Mouse (Mus musculus) thymus, adult 2 months (tissue): ENCODE measurements around the gene Ifnl2. TPM values are rescaled to one million over a fixed set of nuclear protein-coding genes. Genes with fewer than 3 reads are reported as not detected.
"Not testable (repeated sequence)": the region's sequence is repeated elsewhere in the genome, so short reads cannot be mapped to it uniquely, and the experiment has no call there.

Experiments used
- DNase-seq: peaks from one replicate; pipeline ENCODE4 v3.0.0; 2021
- H3K27ac ChIP-seq: fragments of 200-500 bp; 2 replicates; pipeline ENCODE4 v1.5.1; 2012; ENCODE audit warnings: low read length, control low read depth; ENCODE audit not compliant: control insufficient read depth, insufficient read depth
- H3K27me3 ChIP-seq: fragments of 200-500 bp; 2 replicates; pipeline ENCODE4 v1.6.1; 2012; ENCODE audit warnings: mild to moderate bottlenecking, low read length, moderate library complexity, mixed read lengths; ENCODE audit not compliant: control insufficient read depth, insufficient read depth
- H3K36me3 ChIP-seq: fragments of 200-500 bp; 2 replicates; pipeline ENCODE4 v1.6.1; 2012; ENCODE audit warnings: mild to moderate bottlenecking, low read length, moderate library complexity; ENCODE audit not compliant: control insufficient read depth, insufficient read depth
- H3K4me1 ChIP-seq: fragments of 200-500 bp; replicated peaks from 2 replicates; pipeline ENCODE4 v1.6.1; 2012; ENCODE audit warnings: low read length; ENCODE audit not compliant: control insufficient read depth, insufficient read depth
- H3K4me3 ChIP-seq: fragments of 200-500 bp; 2 replicates; pipeline ENCODE4 v1.5.1; 2012; ENCODE audit warnings: mild to moderate bottlenecking, low read length, control low read depth, moderate library complexity; ENCODE audit not compliant: control insufficient read depth, insufficient read depth
- CTCF ChIP-seq: fragments of 200-500 bp; IDR thresholded peaks from 2 replicates; pipeline ENCODE4 v1.5.1; 2012; ENCODE audit warnings: mild to moderate bottlenecking, control low read depth, low read length, moderate library complexity, borderline replicate concordance; ENCODE audit not compliant: control insufficient read depth, poor library complexity, insufficient read depth; ENCODE audit errors: extremely low read depth
- POLR2A ChIP-seq: fragments of 200-500 bp; IDR thresholded peaks from 2 replicates; pipeline ENCODE4 v1.6.1; 2012; ENCODE audit warnings: mild to moderate bottlenecking, low read length, control low read depth, moderate library complexity; ENCODE audit not compliant: control insufficient read depth, poor library complexity, insufficient read depth; ENCODE audit errors: extremely low read depth
- WGBS: fragments of 180-500 bp; shearing (Covaris S2); methylation state at CpG from one replicate; pipeline ENCODE4 v1.1.7; 2018; 5-methylcytosine and 5-hydroxymethylcytosine counted together
- polyA plus RNA-seq: library from polyadenylated mRNA; depleted of rRNA; stranded (reverse); fragments of >200 nt; gene quantifications from 2 replicates; pipeline ENCODE4 v1.2.3, GENCODE M21; 2012; rRNA removed

Ifnl2 gene
- polyA plus RNA-seq = 0.59 and 0.77 TPM in 2 replicates

DNA sequence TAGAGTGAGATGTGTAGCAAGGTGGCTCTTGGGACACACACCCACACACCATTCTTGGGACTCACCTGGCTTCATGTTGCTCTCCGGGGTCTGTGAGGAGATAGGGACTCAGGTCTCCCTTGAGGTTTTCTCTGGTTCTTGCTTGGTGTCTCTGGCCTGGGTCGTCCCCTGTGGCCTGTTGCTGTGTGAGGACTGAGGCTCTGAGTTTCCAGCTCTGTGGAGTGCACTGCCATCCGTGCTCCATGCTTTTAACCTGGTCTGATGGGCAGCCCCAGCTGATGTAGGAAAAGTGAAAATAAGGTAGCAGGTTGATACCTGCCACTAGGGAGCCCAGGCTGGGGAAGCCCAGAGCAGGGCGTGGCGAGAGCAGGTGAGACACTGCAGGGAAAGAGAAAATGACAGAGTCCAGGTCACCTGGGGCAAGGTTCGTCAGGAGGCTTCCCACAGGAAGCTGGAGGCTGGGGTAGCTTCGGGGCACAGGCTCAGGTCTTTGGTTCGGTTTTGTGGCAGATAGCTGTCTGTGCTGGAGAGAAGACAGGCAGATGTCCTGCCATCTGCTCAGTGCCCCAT is at the start of gene Ifnl2:
Ifnl2 (minus strand) TSS at position 51 of the 570 bp plus-strand sequence.
- H3K27ac ChIP-seq, H3K4me3 ChIP-seq, H3K27me3 ChIP-seq, H3K36me3 ChIP-seq, H3K4me1 ChIP-seq, DNase-seq: not testable (repeated sequence)
- 60% methylated on average over 8 of the region's 8 CpGs for WGBS

DNA sequence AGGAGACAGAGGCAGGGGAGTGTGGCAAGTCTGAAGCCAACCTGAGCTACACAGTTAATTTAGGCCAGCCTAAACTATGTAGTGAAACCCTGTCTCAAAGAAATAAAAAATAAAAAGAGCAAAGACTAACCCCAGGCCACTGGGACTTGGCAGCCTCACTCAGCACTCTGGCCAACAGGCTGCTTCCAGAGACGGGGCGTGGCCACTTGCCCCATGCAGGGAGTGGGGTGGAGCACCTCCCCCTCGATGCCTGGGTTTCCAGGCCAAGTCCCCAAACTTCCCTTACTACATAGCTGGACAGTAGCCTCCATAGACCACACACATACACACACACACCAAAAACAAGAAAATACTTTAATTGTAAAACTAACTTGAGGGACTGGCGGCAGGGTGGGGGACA is 48.2 kb upstream of the Ifnl2 start:
- H3K4me1 ChIP-seq = peaks cover 54% of the 10 kb centered on the region
- H3K4me3 ChIP-seq = no peak overlapping the region
- 57% methylated on average over 4 of the region's 4 CpGs for WGBS
- H3K36me3 ChIP-seq = no peaks in the 10 kb centered on the region
- no peaks in the 10 kb centered on the region for H3K27me3 ChIP-seq
- TF ChIP-seq CTCF (no peak), POLR2A (no peak)
- DNase-seq = no peak
- H3K27ac ChIP-seq = peak overlapping the region; percentile 96

DNA sequence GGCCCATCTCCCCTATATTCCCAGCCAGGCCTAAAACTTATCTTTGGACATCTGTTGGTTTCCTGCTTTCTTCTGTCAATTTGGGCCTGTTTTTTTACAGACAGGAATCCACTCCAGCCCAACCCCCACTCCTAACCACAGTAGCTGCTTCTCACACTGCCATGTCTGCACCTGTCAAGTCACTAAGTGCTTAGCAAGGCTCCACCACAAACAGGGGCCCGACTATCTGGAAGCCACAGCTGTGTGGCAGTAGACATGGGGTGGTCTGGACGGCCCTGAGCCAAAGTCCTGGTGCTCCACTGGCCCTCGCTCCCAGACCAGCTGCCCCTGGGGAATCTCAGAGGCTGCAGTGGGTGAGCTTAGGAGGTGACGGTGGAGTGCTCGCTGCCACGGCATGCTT is 47.5 kb upstream of the Ifnl2 start:
- Histone ChIP-seq H3K27me3 (no peaks in the 10 kb centered on the region), H3K4me3 (no peak overlapping the region), H3K27ac (peak overlapping the region; percentile 96), H3K4me1 (peaks cover 54% of the 10 kb centered on the region), H3K36me3 (no peaks in the 10 kb centered on the region)
- peak; percentile 20; the same call in 1 of the 2 replicates for TF ChIP-seq CTCF
- no peak for TF ChIP-seq POLR2A
- WGBS = 2% methylated on average over 6 of the region's 6 CpGs
- DNase-seq = peak; percentile 88

DNA sequence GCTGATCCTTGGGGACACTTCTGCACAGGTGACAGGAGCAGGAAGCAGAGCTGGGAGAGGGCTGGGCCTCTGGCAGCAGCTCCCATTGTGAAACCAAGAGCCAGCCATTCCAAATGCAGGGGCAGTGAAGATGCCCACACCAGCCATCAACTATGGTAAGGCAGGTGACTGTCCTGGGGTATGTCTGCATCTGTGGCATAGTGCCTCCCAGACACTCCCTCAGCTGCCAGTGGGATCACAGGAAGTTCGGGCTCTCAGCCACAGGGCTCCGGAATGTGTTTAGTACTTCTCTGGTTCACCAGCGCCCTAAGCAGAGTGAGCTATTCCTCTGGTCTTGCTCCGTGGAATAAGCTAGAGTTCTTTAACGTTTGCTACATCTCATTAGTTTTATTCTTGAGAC is 46.8 kb upstream of the Ifnl2 start:
- TF ChIP-seq CTCF = no peak
- 0 out of 2 replicates have a peak, but pooled peaks have one; percentile 24 for TF ChIP-seq POLR2A
- Histone ChIP-seq H3K27me3 (no peaks in the 10 kb centered on the region), H3K4me3 (no peak overlapping the region), H3K27ac (peak overlapping the region; percentile 96), H3K36me3 (no peaks in the 10 kb centered on the region), H3K4me1 (peaks cover 54% of the 10 kb centered on the region)
- WGBS = 47% methylated on average over 5 of the region's 5 CpGs
- DNase-seq = no peak

DNA sequence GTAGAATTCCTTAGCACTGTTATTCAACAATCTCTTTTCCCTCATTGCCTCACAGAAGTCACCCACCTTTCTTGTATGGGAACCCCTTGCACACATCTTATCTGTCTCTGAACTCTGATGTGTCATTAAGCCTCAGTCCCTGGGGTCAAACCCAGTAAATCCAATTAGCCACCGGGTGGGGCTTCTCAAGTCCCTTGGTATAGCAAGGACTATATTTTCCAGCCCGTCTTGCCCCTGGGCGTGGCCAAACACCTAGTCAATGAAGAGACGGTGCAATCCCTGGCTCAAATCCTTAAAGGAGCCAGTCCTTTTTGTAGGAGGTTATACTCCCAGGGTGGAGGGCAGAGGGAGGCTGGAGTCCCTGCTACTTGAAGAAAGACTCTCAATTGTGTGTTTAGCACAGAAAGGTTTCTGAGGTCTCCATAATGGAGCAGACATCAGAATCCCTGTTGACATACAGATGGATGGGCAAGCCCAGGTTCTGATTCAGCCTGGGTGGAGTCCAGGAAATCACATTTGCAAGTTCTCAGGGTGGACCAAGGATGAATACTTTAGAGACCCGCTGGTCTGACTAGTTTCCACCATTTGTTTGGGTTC is 45.8 kb upstream of the Ifnl2 start:
- H3K36me3 ChIP-seq = no peaks in the 10 kb centered on the region
- no peak for TF ChIP-seq POLR2A
- no peak for TF ChIP-seq CTCF
- WGBS = 83% methylated on average over 5 of the region's 5 CpGs
- no peaks in the 10 kb centered on the region for H3K27me3 ChIP-seq
- peaks cover 47% of the 10 kb centered on the region for H3K4me1 ChIP-seq
- H3K4me3 ChIP-seq = no peak overlapping the region
- DNase-seq = no peak
- H3K27ac ChIP-seq = no peak overlapping the region

DNA sequence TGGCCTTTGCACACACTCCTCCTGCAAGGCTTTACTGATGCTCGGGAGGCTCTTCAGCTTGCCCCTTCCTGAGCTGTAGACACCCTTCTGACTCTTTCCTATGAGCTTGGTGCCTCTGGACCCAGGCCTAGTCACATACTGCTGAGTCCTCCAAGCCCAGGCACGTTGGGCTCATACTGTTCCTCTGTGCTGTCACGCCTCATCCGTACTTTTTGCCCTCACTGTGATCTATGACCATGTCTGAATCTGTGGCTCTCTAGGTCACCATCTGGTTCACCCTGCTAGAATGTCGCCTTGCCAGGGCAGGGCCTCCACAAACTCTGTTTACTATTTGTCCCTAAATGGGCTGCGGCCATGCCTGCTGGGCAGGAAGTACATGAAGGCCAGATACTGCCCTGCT is 42.8 kb upstream of the Ifnl2 start:
- WGBS = 94% methylated on average over 6 of the region's 6 CpGs
- H3K27me3 ChIP-seq = no peaks in the 10 kb centered on the region
- H3K36me3 ChIP-seq = no peaks in the 10 kb centered on the region
- TF ChIP-seq CTCF = no peak
- TF ChIP-seq POLR2A = no peak
- DNase-seq = no peak
- no peak overlapping the region for H3K27ac ChIP-seq
- peaks cover 18% of the 10 kb centered on the region for H3K4me1 ChIP-seq
- H3K4me3 ChIP-seq = no peak overlapping the region

DNA sequence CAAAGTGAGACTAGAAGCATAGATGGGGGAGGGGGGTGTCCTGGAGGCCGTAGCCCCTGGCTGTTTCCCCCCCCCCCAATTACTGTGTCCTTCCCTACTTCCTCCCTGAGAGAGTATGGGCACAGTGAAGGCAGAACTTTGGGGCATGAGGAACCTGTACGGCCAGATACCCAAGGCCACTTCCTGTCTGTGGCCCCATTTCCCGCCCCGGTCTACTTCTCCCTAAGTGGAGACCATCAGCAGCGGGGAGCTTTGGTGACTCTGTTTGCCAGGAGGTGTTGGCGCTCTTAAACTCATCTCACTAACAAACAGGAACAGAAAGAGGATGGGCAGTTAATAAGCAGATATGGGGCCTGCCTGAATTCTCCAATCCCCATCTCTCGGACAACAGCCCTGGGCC is 37.4 kb upstream of the Ifnl2 start:
- no peak for DNase-seq
- no peak overlapping the region for H3K27ac ChIP-seq
- TF ChIP-seq POLR2A (no peak), CTCF (no peak)
- no peak overlapping the region for H3K4me3 ChIP-seq
- 28% methylated on average over 7 of the region's 7 CpGs for WGBS
- H3K4me1 ChIP-seq = peaks cover 21% of the 10 kb centered on the region
- H3K36me3 ChIP-seq = no peaks in the 10 kb centered on the region
- H3K27me3 ChIP-seq = peaks cover 10% of the 10 kb centered on the region
